Mouse (Mus musculus): Measurements from ENCODE around the gene 1700015F17Rik. TPM values are rescaled to one million over a fixed set of nuclear protein-coding genes. Genes with fewer than 3 reads are reported as not detected.

The 1700015F17Rik gene
- polyA plus RNA-seq, 1 experiment, result not detected

- no peaks in the 10 kb centered on the region for H3K27me3 ChIP-seq (ENCODE audit: control insufficient read depth)
- H3K9me3 ChIP-seq (ENCODE audit: control insufficient read depth, low read length), result no peaks in the 10 kb centered on the region
- H3K36me3 ChIP-seq (ENCODE audit: control insufficient read depth), result no peaks in the 10 kb centered on the region; the same call in 1 of the 2 replicates
- TF ChIP-seq GATA1 (IDR thresholded peaks at IDR 0.05; ENCODE audit: low read length) (no peak), TAL1 (IDR thresholded peaks at IDR 0.05; ENCODE audit: low read length) (no peak)
- H3K4me1 ChIP-seq (ENCODE audit: control insufficient read depth), result no peaks in the 10 kb centered on the region
- no peak overlapping the region for H3K4me3 ChIP-seq (replicated peaks)
Observed at GRCm38 (mm10) chr5:5503381-5503780, 24.4 kb upstream of the 1700015F17Rik start.

- Histone ChIP-seq H3K36me3 (ENCODE audit: control insufficient read depth) (no peaks in the 10 kb centered on the region; the same call in 1 of the 2 replicates), H3K9me3 (ENCODE audit: control insufficient read depth, low read length) (no peaks in the 10 kb centered on the region), H3K4me1 (ENCODE audit: control insufficient read depth) (no peaks in the 10 kb centered on the region), H3K27me3 (ENCODE audit: control insufficient read depth) (no peaks in the 10 kb centered on the region), H3K4me3 (replicated peaks) (no peak overlapping the region)
- TF ChIP-seq GATA1 (IDR thresholded peaks at IDR 0.05; ENCODE audit: low read length), result no peak
- TF ChIP-seq TAL1 (IDR thresholded peaks at IDR 0.05; ENCODE audit: low read length), result no peak
Observed at GRCm38 (mm10) chr5:5501583-5501982, 22.6 kb upstream of the 1700015F17Rik start.

GRCm38 (mm10) chr5:5496393-5496792 is 17.4 kb upstream of the 1700015F17Rik start:
- Histone ChIP-seq H3K9me3 (ENCODE audit: control insufficient read depth, low read length) (no peaks in the 10 kb centered on the region), H3K4me3 (replicated peaks) (no peak overlapping the region), H3K36me3 (ENCODE audit: control insufficient read depth) (no peaks in the 10 kb centered on the region), H3K27me3 (ENCODE audit: control insufficient read depth) (no peaks in the 10 kb centered on the region), H3K4me1 (ENCODE audit: control insufficient read depth) (no peaks in the 10 kb centered on the region)
- TF ChIP-seq TAL1 (IDR thresholded peaks at IDR 0.05; ENCODE audit: low read length) (no peak), GATA1 (IDR thresholded peaks at IDR 0.05; ENCODE audit: low read length) (no peak)

GRCm38 (mm10) chr5:5495042-5495441 is 16.1 kb upstream of the 1700015F17Rik start:
- no peaks in the 10 kb centered on the region for H3K4me1 ChIP-seq (ENCODE audit: control insufficient read depth)
- H3K27me3 ChIP-seq (ENCODE audit: control insufficient read depth), result no peaks in the 10 kb centered on the region
- TF ChIP-seq TAL1 (IDR thresholded peaks at IDR 0.05; ENCODE audit: low read length), result no peak
- no peak for TF ChIP-seq GATA1 (IDR thresholded peaks at IDR 0.05; ENCODE audit: low read length)
- H3K9me3 ChIP-seq (ENCODE audit: control insufficient read depth, low read length), result no peaks in the 10 kb centered on the region
- H3K4me3 ChIP-seq (replicated peaks), result no peak overlapping the region
- no peaks in the 10 kb centered on the region for H3K36me3 ChIP-seq (ENCODE audit: control insufficient read depth)

GRCm38 (mm10) chr5:5494269-5495005 is 15.5 kb upstream of the 1700015F17Rik start:
- H3K4me3 ChIP-seq (replicated peaks), result no peak overlapping the region
- no peaks in the 10 kb centered on the region for H3K36me3 ChIP-seq (ENCODE audit: control insufficient read depth)
- no peaks in the 10 kb centered on the region for H3K27me3 ChIP-seq (ENCODE audit: control insufficient read depth)
- H3K4me1 ChIP-seq (ENCODE audit: control insufficient read depth), result no peaks in the 10 kb centered on the region
- H3K9me3 ChIP-seq (ENCODE audit: control insufficient read depth, low read length), result no peaks in the 10 kb centered on the region
- TF ChIP-seq GATA1 (IDR thresholded peaks at IDR 0.05; ENCODE audit: low read length), result no peak
- no peak for TF ChIP-seq TAL1 (IDR thresholded peaks at IDR 0.05; ENCODE audit: low read length)

GRCm38 (mm10) chr5:5492163-5492562 is 13.2 kb upstream of the 1700015F17Rik start:
- TF ChIP-seq GATA1 (IDR thresholded peaks at IDR 0.05; ENCODE audit: low read length) (no peak), TAL1 (IDR thresholded peaks at IDR 0.05; ENCODE audit: low read length) (no peak)
- H3K4me1 ChIP-seq (ENCODE audit: control insufficient read depth), result no peaks in the 10 kb centered on the region

GRCm38 (mm10) chr5:5486071-5486470 is 7.1 kb upstream of the 1700015F17Rik start:
- H3K4me1 ChIP-seq (ENCODE audit: control insufficient read depth), result no peaks in the 10 kb centered on the region
- no peak overlapping the region for H3K4me3 ChIP-seq (replicated peaks)
- no peaks in the 10 kb centered on the region for H3K27me3 ChIP-seq (ENCODE audit: control insufficient read depth)
- no peaks in the 10 kb centered on the region for H3K36me3 ChIP-seq (ENCODE audit: control insufficient read depth)
- TF ChIP-seq GATA1 (IDR thresholded peaks at IDR 0.05; ENCODE audit: low read length) (no peak), TAL1 (IDR thresholded peaks at IDR 0.05; ENCODE audit: low read length) (no peak)
- no peaks in the 10 kb centered on the region for H3K9me3 ChIP-seq (ENCODE audit: control insufficient read depth, low read length)

More at GRCm38 (mm10) chr5:5492163-5492562, 13.2 kb upstream of the 1700015F17Rik start:
- no peak overlapping the region for H3K4me3 ChIP-seq (replicated peaks)
- H3K36me3 ChIP-seq (ENCODE audit: control insufficient read depth), result no peaks in the 10 kb centered on the region
- no peaks in the 10 kb centered on the region for H3K27me3 ChIP-seq (ENCODE audit: control insufficient read depth)
- no peaks in the 10 kb centered on the region for H3K9me3 ChIP-seq (ENCODE audit: control insufficient read depth, low read length)

GRCm38 (mm10) chr5:5483254-5483858 is 4.4 kb upstream of the 1700015F17Rik start:
- Histone ChIP-seq H3K27me3 (ENCODE audit: control insufficient read depth) (no peaks in the 10 kb centered on the region), H3K4me3 (replicated peaks) (no peak overlapping the region), H3K9me3 (ENCODE audit: control insufficient read depth, low read length) (no peaks in the 10 kb centered on the region), H3K36me3 (ENCODE audit: control insufficient read depth) (no peaks in the 10 kb centered on the region), H3K4me1 (ENCODE audit: control insufficient read depth) (no peaks in the 10 kb centered on the region)
- TF ChIP-seq GATA1 (IDR thresholded peaks at IDR 0.05; ENCODE audit: low read length) (no peak), TAL1 (IDR thresholded peaks at IDR 0.05; ENCODE audit: low read length) (no peak)

GRCm38 (mm10) chr5:5481662-5482061 is 2.7 kb upstream of the 1700015F17Rik start:
- Histone ChIP-seq H3K9me3 (ENCODE audit: control insufficient read depth, low read length) (no peaks in the 10 kb centered on the region), H3K4me3 (replicated peaks) (no peak overlapping the region), H3K36me3 (ENCODE audit: control insufficient read depth) (no peaks in the 10 kb centered on the region), H3K27me3 (ENCODE audit: control insufficient read depth) (no peaks in the 10 kb centered on the region), H3K4me1 (ENCODE audit: control insufficient read depth) (no peaks in the 10 kb centered on the region)
- TF ChIP-seq TAL1 (IDR thresholded peaks at IDR 0.05; ENCODE audit: low read length) (no peak), GATA1 (IDR thresholded peaks at IDR 0.05; ENCODE audit: low read length) (no peak)

All from erythroblast, embryonic 14.5 days (primary cell).